Mouse (Mus musculus) ES-E14 (cell line): Measurements from ENCODE around the gene Tmem167b. TPM values are rescaled to one million over a fixed set of nuclear protein-coding genes. Genes with fewer than 3 reads are reported as not detected.

Experiments used
- DNase-seq: peaks from one replicate; pipeline ENCODE4 v3.0.0-alpha.2; 2013; ENCODE audit warnings: low read depth, low spot score
- H3K27ac ChIP-seq: 2 replicates; pipeline ENCODE4 v1.5.1; 2012; ENCODE audit warnings: low read depth, mild to moderate bottlenecking, low read length, moderate library complexity, mixed read lengths; ENCODE audit not compliant: poor library complexity, insufficient read depth, severe bottlenecking
- H3K36me3 ChIP-seq: 2 replicates; pipeline ENCODE4 v1.6.1; 2012; ENCODE audit warnings: mild to moderate bottlenecking, low read length, moderate library complexity, mixed read lengths; ENCODE audit not compliant: control insufficient read depth, poor library complexity, insufficient read depth, severe bottlenecking
- H3K4me1 ChIP-seq, 2 experiments: fragments of 150-350 bp in 1 of 2; sonication (generic) in 1 of 2; 2 replicates each; pipeline ENCODE4 v1.6.1; 2012; ENCODE audit warnings: low read length in 2 of 2, mild to moderate bottlenecking in 1 of 2, mixed read lengths in 1 of 2; ENCODE audit not compliant: control insufficient read depth in 2 of 2, insufficient read depth in 2 of 2, poor library complexity in 1 of 2
- H3K4me3 ChIP-seq, 2 experiments: fragments of 150-350 bp in 1 of 2; sonication (generic) in 1 of 2; 2 replicates each; pipeline ENCODE4 v1.5.1; 2012; ENCODE audit warnings: low read length in 2 of 2, low read depth in 1 of 2, mild to moderate bottlenecking in 1 of 2, mixed read lengths in 1 of 2; ENCODE audit not compliant: insufficient read depth in 1 of 2, poor library complexity in 1 of 2, severe bottlenecking in 1 of 2
- H3K9ac ChIP-seq: 2 replicates; pipeline ENCODE4 v1.6.1; 2012; ENCODE audit warnings: low read depth, mild to moderate bottlenecking, low read length, mixed read lengths; ENCODE audit not compliant: poor library complexity, insufficient read depth, severe bottlenecking
- H3K9me3 ChIP-seq: fragments of 150-350 bp; sonication (generic); 2 replicates; pipeline ENCODE4 v1.6.1; 2012; ENCODE audit warnings: low read depth, mild to moderate bottlenecking, low read length; ENCODE audit not compliant: control insufficient read depth, insufficient read depth
- CHD2 ChIP-seq: IDR thresholded peaks from 2 replicates; pipeline ENCODE4 v1.6.1; 2014; ENCODE audit warnings: mild to moderate bottlenecking, low read depth, low read length, inconsistent platforms
- HCFC1 ChIP-seq: IDR thresholded peaks from 2 replicates; pipeline ENCODE4 v1.6.1; 2012; ENCODE audit warnings: low read length, inconsistent platforms, borderline replicate concordance; ENCODE audit not compliant: insufficient read depth
- MAFK ChIP-seq: IDR thresholded peaks from 2 replicates; pipeline ENCODE4 v1.6.1; 2014; ENCODE audit warnings: mild to moderate bottlenecking, low read depth, low read length, inconsistent platforms; ENCODE audit not compliant: insufficient read depth
- ZC3H11A ChIP-seq: IDR thresholded peaks from 2 replicates; pipeline ENCODE4 v1.6.1; 2012; ENCODE audit warnings: low read depth, mild to moderate bottlenecking, inconsistent platforms, low read length, borderline replicate concordance
- ZNF384 ChIP-seq: IDR thresholded peaks from 2 replicates; pipeline ENCODE4 v1.6.1; 2012; ENCODE audit warnings: low read depth, low read length, inconsistent platforms
- in situ Hi-C, 2 experiments: fragments of 600-800 bp; cut with MboI; formaldehyde crosslinking; loops; one replicate each; pipeline ENCODE4 v1.15.1; 2025; ENCODE audit warnings: low sequenced_read_pairs in 2 of 2, inconsistent platforms in 1 of 2; ENCODE audit not compliant: unreplicated experiment in 2 of 2
- total RNA-seq: library from RNA; depleted of rRNA; stranded (reverse); fragments of 300-350 nt; gene quantifications from 2 replicates; pipeline ENCODE4 v1.2.3, GENCODE M21; 2012; rRNA removed

The Tmem167b gene
- 21.1 and 21.8 TPM in 2 replicates for total RNA-seq

DNA sequence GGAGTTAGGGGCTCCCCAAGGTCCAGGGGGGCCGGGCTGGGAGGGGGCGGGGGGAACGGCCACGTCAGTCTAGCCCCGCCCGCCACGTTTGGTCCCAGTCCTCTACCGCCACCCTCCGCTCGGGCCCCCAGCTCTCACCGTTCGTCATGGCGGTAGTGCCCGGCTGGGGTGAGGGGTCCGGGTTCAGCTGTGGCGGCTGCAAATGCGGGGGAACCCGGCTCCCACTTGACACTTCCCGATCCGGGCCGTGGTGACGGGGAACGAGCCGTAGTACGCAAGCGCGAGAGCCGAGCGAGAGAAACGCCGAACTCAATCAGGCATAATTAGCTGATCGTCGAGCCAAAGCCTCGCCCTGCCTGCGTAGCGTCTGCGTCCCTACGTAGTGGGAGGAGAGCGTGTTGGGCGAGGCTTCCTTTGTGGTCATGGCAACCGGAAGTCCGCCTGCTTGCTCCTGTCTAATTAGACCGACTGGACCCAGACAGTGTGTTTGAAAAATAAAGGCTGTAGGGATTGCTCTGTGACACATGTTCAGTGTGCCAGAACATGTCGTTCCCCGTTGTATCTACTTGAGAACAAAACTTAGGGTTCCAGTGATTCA, at the start of gene Tmem167b:
Gene Tmem167b (minus strand): TSS at position 334 of the 598 bp plus-strand sequence.
- TF ChIP-seq HCFC1, result peak; percentile 85
- TF ChIP-seq ZC3H11A, result no peak

DNA sequence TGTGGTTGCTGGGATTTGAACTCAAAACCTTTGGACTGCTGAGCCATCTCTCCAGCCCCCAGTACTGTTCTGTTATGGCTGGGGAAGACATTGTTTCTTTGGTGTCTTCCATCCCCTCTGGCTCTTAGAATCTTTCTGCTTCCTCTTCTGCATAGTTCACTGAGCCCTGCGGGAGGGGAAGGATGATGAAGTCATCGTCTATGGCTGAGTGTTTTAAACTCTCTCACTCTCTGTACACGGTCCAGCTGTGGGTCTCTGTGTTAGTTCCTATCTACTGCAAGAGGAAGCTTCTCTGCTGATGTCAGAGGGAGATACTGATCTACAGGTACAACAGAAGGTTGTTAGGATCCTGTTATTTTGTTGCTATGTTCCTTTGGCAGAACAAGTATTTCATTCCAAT, 46.6 kb upstream of the Tmem167b start:
- Histone ChIP-seq H3K4me1 (no peaks in the 10 kb centered on the region), H3K27ac (no peak overlapping the region), H3K4me3 (no peak overlapping the region), H3K36me3 (no peaks in the 10 kb centered on the region), H3K9ac (no peak overlapping the region), H3K9me3 (no peaks in the 10 kb centered on the region)
- DNase-seq, result no peak
- in situ Hi-C loops, result no loop called here
- TF ChIP-seq ZC3H11A (no peak), HCFC1 (no peak), ZNF384 (no peak)

More for the DNA sequence above, at the start of gene Tmem167b:
- no peaks in the 10 kb centered on the region for H3K4me1 ChIP-seq
- DNase-seq, result peak; percentile 98
- in situ Hi-C loops, result no loop called here
- peak within 1 kb of the TSS; percentile 65 for H3K27ac ChIP-seq
- H3K9me3 ChIP-seq, result no peaks in the 10 kb centered on the region
- H3K9ac ChIP-seq, result peak within 1 kb of the TSS; percentile 93
- H3K36me3 ChIP-seq, result no peaks in the 10 kb centered on the region; the same call in 1 of the 2 replicates
- peak within 1 kb of the TSS; percentile 85 to 96 for H3K4me3 ChIP-seq

DNA sequence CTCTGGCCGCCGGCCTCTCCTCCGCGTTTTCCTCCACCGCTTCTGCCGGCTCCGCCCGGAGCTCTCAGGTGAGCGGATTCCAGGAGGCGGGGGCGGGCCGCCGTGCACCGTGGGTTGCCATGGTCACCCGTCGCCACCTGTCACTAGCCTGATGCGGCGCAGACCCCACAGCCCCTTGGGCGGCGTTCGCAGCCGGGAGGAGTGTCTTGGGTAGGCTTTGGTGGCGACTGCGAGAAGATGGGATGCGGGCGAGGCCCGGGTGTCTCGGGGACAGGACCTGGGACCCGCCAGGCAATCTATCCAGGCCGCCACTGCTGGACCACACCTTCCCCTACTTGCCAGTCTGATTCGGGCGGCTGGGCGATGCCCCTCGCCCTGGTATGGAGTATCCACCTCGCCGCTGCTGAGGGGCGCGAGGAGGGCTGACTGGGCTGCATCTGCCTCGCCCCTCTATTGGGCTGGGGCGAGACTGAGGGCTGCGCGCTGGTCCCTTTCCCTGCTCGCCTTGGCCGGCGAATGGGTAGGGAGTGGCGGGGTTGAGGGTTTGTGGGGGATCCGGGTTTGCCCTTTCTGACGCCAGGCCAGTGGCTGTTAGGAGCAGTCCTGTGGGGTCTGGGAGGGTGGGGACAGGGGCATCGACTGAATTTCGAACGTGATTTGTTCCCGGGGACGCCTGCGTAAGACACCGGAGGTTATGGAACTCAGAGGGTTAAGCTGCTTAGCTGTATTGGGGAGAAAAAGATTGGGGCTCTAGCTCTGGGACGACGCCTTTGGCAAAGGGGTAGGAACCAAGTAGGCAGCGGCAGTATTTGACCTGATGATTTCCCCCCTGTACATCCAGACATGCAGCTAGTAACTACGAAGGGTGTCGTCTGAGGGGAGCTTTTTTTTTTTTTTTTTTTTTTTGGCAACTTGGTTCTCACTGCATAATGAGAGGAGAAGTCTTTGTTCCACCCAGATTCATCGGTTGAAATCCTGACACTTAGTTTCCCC, 29.6 kb upstream of the Tmem167b start:
- TF ChIP-seq ZNF384 (peak; percentile 59), HCFC1 (no peak)
- peak overlapping the region; percentile 66 for H3K9ac ChIP-seq
- peak overlapping the region; percentile 75 to 89 for H3K4me3 ChIP-seq
- peaks cover 6% of the 10 kb centered on the region in 2 experiments for H3K4me1 ChIP-seq
- H3K36me3 ChIP-seq, result no peaks in the 10 kb centered on the region
- H3K27ac ChIP-seq, result peak overlapping the region; percentile 40; the same call in 1 of the 2 replicates
- no peaks in the 10 kb centered on the region for H3K9me3 ChIP-seq
- DNase-seq, result peak; percentile 59
- in situ Hi-C loops, result no loop called here

DNA sequence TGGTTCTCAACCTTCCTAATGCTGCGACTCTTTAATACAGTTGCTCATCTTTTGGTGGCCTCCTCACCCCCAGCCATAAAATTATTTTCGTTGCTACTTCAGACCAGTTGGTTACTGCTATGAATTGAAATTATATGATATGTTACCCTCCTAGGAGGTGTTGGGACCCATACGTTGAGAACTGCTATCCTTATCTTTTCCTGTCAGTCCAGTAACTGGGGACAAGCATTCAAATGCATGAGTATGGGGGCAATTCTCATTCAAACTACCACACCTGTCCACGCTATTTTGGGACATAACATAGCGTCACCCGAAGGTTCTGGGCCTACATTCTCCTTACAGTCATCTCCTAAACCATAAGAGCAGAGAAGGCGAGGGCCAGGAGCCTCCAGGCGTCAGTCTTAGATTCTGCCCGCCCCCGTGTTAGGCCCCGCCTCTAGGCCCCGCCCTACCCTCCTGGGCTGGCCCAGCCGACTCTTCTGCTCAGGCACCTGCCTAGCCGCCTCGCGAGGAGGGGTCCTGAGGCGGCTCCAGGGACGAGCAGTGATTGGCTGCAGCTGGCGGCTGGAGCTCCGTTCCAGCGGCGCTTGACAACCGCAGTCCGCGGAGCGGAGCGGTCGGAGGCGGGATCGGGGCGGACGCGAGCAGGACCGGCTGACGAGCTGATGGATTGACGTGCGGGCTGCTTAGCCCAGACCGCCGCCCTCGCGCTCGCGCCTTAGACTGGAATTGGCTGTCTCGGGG, 28.7 kb upstream of the Tmem167b start, which contains the start of gene Wdr47:
Gene Wdr47 (plus strand): TSS at position 494 of the 744 bp plus-strand sequence.
- peaks cover 6% of the 10 kb centered on the region in 2 experiments for H3K4me1 ChIP-seq
- H3K9ac ChIP-seq, result peak within 1 kb of the TSS; percentile 66
- no peaks in the 10 kb centered on the region for H3K9me3 ChIP-seq
- no peak for TF ChIP-seq MAFK
- TF ChIP-seq CHD2, result no peak
- TF ChIP-seq ZC3H11A, result no peak
- TF ChIP-seq ZNF384, result no peak
- peak; percentile 47; the same call in 1 of the 2 replicates for TF ChIP-seq HCFC1
- no peaks in the 10 kb centered on the region for H3K36me3 ChIP-seq
- peak; percentile 95 for DNase-seq
- in situ Hi-C loops, result no loop called here
- H3K27ac ChIP-seq, result peak within 1 kb of the TSS; percentile 40; the same call in 1 of the 2 replicates
- peak within 1 kb of the TSS; percentile 75 to 89 for H3K4me3 ChIP-seq
